Mouse (Mus musculus) heart, embryonic 11.5 days (tissue): Measurements from ENCODE around the gene Robo2. TPM values are rescaled to one million over a fixed set of nuclear protein-coding genes. Genes with fewer than 3 reads are reported as not detected.
A peak's percentile ranks its signal among the peaks of the same experiment; 100 is the strongest.

Experiments
- ATAC-seq: fragments of 200-750 bp; cut with Nextera tagmentation; replicated peaks from 2 replicates; pipeline ENCODE4 v1.8.0; 2017; ENCODE audit warnings: moderate library complexity; ENCODE audit not compliant: insufficient number of reproducible peaks, low FRiP score, low TSS enrichment
- H3K27ac ChIP-seq: fragments of 300-500 bp; sonication (generic); 2 replicates; pipeline ENCODE4 v1.5.1; 2014; ENCODE audit warnings: mild to moderate bottlenecking, low read depth, low read length
- H3K27me3 ChIP-seq: fragments of 300-500 bp; sonication (generic); 2 replicates; pipeline ENCODE4 v1.6.1; 2014; ENCODE audit warnings: mild to moderate bottlenecking, low read length, mixed read lengths; ENCODE audit not compliant: control insufficient read depth, insufficient read depth
- H3K36me3 ChIP-seq: fragments of 300-500 bp; sonication (generic); 2 replicates; pipeline ENCODE4 v1.6.1; 2014; ENCODE audit warnings: mild to moderate bottlenecking, low read length, moderate library complexity, mixed read lengths; ENCODE audit not compliant: control insufficient read depth, insufficient read depth
- H3K4me1 ChIP-seq: fragments of 300-500 bp; sonication (generic); 2 replicates; pipeline ENCODE4 v1.6.1; 2014; ENCODE audit warnings: low read length; ENCODE audit not compliant: control insufficient read depth, insufficient read depth
- H3K4me2 ChIP-seq: fragments of 300-500 bp; sonication (generic); 2 replicates; pipeline ENCODE4 v1.6.1; 2014; ENCODE audit warnings: mild to moderate bottlenecking, moderate library complexity
- H3K4me3 ChIP-seq: fragments of 300-500 bp; sonication (generic); 2 replicates; pipeline ENCODE4 v1.5.1; 2014; ENCODE audit warnings: low read depth, low read length
- H3K9ac ChIP-seq: fragments of 300-500 bp; sonication (generic); 2 replicates; pipeline ENCODE4 v1.6.1; 2014; ENCODE audit warnings: mild to moderate bottlenecking, low read depth, low read length, moderate library complexity
- H3K9me3 ChIP-seq: fragments of 300-500 bp; sonication (generic); replicated peaks from 2 replicates; pipeline ENCODE4 v1.6.1; 2016; ENCODE audit warnings: low read length; ENCODE audit not compliant: control insufficient read depth
- WGBS: fragments of 180-500 bp; shearing (Covaris S2); extraction: QIAGEN DNeasy Blood & Tissue Kit; methylation state at CpG from one replicate; pipeline ENCODE4 v1.1.7; 2014; ENCODE audit not compliant: insufficient replicate concordance; 5-methylcytosine and 5-hydroxymethylcytosine counted together
- polyA plus RNA-seq: library from polyadenylated mRNA; unstranded; fragments of >200 nt; fragmentation: Nextera tagmentation; extraction: Ambion mirVana; gene quantifications from 2 replicates; pipeline ENCODE4 v1.2.1, GENCODE M21; 2014

Gene Robo2
- polyA plus RNA-seq, 1 experiment from 2014 or later, result 18.8 TPM

DNA sequence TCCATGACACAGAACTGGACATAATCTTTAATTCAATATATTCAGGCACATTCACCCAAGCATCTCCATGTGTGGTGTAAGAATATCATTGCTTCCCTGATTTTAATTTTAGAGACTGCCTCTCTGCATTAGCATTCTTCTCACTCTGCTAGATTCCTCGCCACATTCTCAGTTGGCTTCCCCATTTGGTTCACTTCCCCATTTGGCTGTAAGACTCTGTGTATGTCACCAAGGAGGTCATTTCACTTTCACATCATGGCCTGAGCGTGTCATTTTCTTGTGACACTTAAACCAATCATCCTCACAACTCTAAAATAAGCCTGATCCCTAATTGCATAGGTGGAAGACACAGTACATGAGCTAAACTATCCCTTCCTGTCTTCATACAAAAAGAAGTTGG lies 536.6 kb downstream of the Robo2 start:
- H3K4me2 ChIP-seq, result no peak overlapping the region
- no peaks in the 10 kb centered on the region for H3K36me3 ChIP-seq
- no peak for ATAC-seq
- H3K4me3 ChIP-seq, result no peak overlapping the region
- H3K9me3 ChIP-seq, result no peaks in the 10 kb centered on the region
- H3K9ac ChIP-seq, result no peak overlapping the region
- no peaks in the 10 kb centered on the region for H3K4me1 ChIP-seq
- H3K27me3 ChIP-seq, result no peaks in the 10 kb centered on the region
- WGBS, result 83% methylated on average over 2 of the region's 2 CpGs
- H3K27ac ChIP-seq, result no peak overlapping the region

DNA sequence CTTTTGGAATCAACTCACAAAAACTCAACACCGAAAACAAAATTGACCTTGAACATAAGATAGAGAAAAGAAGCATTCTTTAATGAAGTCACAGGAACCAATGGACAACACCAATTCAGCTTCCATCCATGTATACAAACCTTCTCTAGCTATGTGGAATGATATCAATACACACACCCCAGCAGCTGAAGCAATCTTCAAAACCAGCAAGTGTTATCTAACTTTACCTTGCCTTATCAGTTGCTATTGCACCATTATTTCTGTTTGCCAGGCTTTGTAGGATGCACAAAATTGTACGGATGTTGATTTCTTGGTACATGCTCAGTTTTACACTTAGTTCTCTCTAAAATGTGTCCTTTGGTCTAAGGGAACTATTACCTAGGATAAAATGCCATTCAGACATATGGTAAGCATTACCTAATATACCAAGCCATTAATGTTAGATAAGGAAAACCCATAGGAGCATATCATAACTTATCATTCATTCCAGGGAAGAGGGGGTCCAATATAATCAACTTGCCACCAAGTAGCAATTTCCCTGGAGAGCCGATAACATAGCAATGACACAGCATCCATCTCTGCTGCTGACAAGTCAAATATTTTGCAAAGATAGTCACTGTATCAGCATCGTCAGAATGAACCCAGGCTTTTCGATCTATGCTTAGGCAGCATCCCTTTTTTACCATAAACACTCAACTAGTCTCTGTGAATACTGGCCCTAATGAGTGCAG lies 537.6 kb downstream of the Robo2 start:
- Histone ChIP-seq H3K27me3 (no peaks in the 10 kb centered on the region), H3K4me2 (no peak overlapping the region), H3K9ac (no peak overlapping the region), H3K9me3 (no peaks in the 10 kb centered on the region), H3K4me1 (no peaks in the 10 kb centered on the region), H3K4me3 (no peak overlapping the region), H3K27ac (no peak overlapping the region), H3K36me3 (no peaks in the 10 kb centered on the region)
- 79% methylated on average over 5 of the region's 5 CpGs for WGBS
- no peak for ATAC-seq

- Histone ChIP-seq H3K9me3 (no peaks in the 10 kb centered on the region), H3K27me3 (no peaks in the 10 kb centered on the region), H3K4me3 (no peak overlapping the region), H3K36me3 (no peaks in the 10 kb centered on the region), H3K27ac (no peak overlapping the region), H3K9ac (no peak overlapping the region), H3K4me2 (no peak overlapping the region), H3K4me1 (no peaks in the 10 kb centered on the region)
- 59% methylated on average over 5 of the region's 5 CpGs for WGBS
- ATAC-seq, result no peak
Measured at GRCm38 (mm10) chr16:73870296-73870695, 541.3 kb downstream of the Robo2 start.

DNA sequence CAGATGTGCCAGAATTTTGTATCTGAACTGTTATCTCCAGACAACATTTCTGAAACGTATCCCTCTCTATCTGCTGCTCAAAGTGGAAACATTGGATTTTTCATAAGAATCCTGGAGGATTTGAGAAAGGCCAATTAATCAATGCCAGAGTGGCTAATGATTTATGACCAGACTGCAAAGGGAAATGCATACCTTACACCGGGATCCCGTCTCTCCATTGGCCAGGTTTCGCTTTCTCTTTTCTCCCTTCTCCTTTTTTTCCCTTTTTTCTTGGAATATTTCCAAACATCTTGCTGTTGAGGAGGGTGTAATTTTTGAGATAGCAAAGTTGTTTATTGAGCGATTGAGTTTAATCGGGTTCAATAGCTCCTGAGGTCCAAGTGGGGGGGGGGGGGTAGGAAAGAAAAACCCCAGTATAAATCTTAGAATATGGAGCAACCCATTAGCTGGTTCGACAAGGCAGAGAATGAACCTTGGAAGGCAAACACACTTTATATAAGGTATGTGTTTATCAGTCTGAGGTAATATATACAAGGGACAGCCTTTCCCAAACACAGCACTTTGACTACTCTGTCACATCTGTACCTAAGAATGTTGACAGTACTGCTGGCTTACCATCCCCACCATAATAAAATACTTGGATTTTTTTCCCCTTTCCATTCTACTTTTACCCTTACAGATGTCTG lies 542.0 kb downstream of the Robo2 start:
- Histone ChIP-seq H3K4me3 (no peak overlapping the region), H3K27me3 (no peaks in the 10 kb centered on the region), H3K36me3 (no peaks in the 10 kb centered on the region), H3K9ac (no peak overlapping the region), H3K27ac (no peak overlapping the region), H3K9me3 (no peaks in the 10 kb centered on the region), H3K4me2 (no peak overlapping the region; the same call in 1 of the 2 replicates), H3K4me1 (no peaks in the 10 kb centered on the region)
- ATAC-seq, result no peak
- 66% methylated on average over 7 of the region's 7 CpGs for WGBS

DNA sequence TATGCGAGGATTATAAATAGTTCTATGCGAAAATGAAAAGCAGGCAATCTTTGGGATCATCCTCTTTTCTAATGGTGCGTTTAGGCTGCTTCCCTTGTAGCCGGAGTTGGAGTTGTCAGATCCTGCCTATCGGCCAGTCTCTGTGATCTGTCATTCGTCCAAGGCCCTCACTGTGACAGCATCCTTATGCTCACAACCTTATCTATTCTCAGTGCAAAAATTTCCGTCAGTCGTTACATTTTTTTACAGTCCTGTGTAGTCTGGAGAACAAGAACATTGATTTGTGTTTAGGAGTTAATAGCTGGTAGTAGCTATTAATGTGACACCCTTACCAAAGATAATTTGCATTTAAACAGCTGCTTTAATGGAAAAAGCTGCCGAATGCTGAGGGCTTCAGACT lies 547.0 kb downstream of the Robo2 start:
- H3K36me3 ChIP-seq, result no peaks in the 10 kb centered on the region
- no peak overlapping the region for H3K9ac ChIP-seq
- WGBS, result 17% methylated on average over 9 of the region's 9 CpGs
- no peak overlapping the region for H3K27ac ChIP-seq
- no peak overlapping the region for H3K4me3 ChIP-seq
- H3K27me3 ChIP-seq, result no peaks in the 10 kb centered on the region
- H3K4me2 ChIP-seq, result peak overlapping the region; percentile 14; the same call in 1 of the 2 replicates
- no peaks in the 10 kb centered on the region for H3K9me3 ChIP-seq
- no peak for ATAC-seq
- H3K4me1 ChIP-seq, result peaks cover 9% of the 10 kb centered on the region; the same call in 1 of the 2 replicates

GRCm38 (mm10) chr16:73863748-73864147 lies 547.9 kb downstream of the Robo2 start:
- H3K4me3 ChIP-seq, result no peak overlapping the region
- peaks cover 9% of the 10 kb centered on the region; the same call in 1 of the 2 replicates for H3K4me1 ChIP-seq
- H3K27me3 ChIP-seq, result no peaks in the 10 kb centered on the region
- H3K27ac ChIP-seq, result no peak overlapping the region
- no peak for ATAC-seq
- H3K36me3 ChIP-seq, result no peaks in the 10 kb centered on the region
- 8% methylated on average over 3 of the region's 3 CpGs for WGBS
- no peak overlapping the region for H3K9ac ChIP-seq
- no peak overlapping the region for H3K4me2 ChIP-seq
- H3K9me3 ChIP-seq, result no peaks in the 10 kb centered on the region

DNA sequence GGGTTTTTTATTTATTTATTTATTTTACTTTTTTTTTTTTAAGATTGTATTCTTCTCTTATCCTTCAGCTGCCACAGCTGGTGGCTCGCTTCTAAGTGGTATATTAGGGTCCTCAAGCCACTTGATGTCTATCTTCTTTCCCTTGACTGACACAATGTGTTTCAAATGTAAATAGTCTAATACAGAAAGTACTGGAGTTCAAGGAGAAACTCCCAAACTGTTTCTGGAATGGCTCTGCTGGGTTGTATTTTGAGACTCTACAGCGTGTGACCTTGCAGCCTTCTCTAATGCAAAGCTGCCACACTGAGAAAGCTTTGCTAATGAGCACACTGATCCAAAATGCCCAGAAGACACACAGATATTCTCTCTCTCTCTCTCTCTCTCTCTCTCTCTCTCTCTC lies 552.9 kb downstream of the Robo2 start:
- Histone ChIP-seq H3K9ac (no peak overlapping the region), H3K4me3 (no peak overlapping the region), H3K27ac (no peak overlapping the region), H3K27me3 (no peaks in the 10 kb centered on the region), H3K4me1 (peaks cover under 1% of the 10 kb centered on the region; the same call in 1 of the 2 replicates), H3K4me2 (no peak overlapping the region), H3K9me3 (no peaks in the 10 kb centered on the region), H3K36me3 (no peaks in the 10 kb centered on the region)
- WGBS, result 53% methylated on average over 2 of the region's 2 CpGs
- ATAC-seq, result no peak

- Histone ChIP-seq H3K27ac (no peak overlapping the region), H3K9me3 (no peaks in the 10 kb centered on the region), H3K36me3 (no peaks in the 10 kb centered on the region), H3K4me2 (no peak overlapping the region), H3K4me1 (no peaks in the 10 kb centered on the region), H3K9ac (no peak overlapping the region), H3K4me3 (no peak overlapping the region), H3K27me3 (no peaks in the 10 kb centered on the region)
- 92% methylated on average over 3 of the region's 3 CpGs for WGBS
- no peak for ATAC-seq
Measured at GRCm38 (mm10) chr16:73855821-73856220, 555.8 kb downstream of the Robo2 start.
